Mouse (Mus musculus): Measurements from ENCODE around the gene Uxt.

Gene Uxt

DNA sequence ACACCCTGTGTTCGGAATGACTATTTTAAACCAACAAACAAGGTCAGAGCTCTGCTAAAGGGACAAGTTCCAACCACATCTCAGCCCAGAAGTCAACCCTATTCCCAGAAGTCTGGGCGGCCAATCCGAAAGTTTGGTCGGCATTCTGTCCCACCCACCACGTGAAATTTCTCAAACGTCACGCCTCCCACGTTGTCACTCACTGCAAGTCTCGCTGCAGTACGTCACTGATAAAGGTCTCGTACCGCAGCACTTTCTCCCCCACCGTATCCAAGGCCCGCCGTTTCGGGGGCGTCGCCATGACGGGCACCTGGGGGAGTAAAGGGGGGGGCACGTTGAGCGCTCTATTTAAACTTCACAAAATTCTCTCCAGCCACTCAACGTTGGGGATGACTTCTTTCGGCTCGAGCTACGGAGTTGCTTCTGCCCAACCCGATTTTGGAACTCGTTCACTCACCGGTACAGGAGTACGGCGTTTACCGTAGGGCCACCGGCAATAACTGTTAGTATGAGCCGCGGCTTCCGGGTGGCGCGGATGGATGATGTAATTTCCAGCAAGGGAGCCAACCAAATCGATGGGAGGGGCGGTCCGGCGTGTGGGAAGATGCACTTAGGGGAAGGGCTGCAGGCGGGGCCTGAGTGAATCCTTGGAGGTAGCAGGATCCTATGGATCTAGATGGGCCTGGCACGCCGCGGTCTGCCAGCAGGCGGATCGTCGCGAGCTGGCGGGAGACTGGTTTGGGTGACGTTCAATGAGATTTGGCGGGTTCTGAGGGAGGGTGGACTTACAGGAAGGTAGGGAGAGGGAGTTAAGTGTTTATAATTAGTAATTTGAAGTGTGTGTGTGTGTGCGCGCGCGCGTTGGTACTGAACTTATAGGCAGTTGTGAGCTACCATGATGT, at the start of gene Uxt:
TSS of gene Uxt (minus strand) at position 541 of the 902 bp plus-strand sequence.
- peak; percentile 75 for DNase-seq (ENCODE audit: low spot score)

- no peak for DNase-seq (ENCODE audit: low spot score)
Observed at GRCm38 (mm10) chrX:20980901-20981300, 19.1 kb upstream of the Uxt start.

DNA sequence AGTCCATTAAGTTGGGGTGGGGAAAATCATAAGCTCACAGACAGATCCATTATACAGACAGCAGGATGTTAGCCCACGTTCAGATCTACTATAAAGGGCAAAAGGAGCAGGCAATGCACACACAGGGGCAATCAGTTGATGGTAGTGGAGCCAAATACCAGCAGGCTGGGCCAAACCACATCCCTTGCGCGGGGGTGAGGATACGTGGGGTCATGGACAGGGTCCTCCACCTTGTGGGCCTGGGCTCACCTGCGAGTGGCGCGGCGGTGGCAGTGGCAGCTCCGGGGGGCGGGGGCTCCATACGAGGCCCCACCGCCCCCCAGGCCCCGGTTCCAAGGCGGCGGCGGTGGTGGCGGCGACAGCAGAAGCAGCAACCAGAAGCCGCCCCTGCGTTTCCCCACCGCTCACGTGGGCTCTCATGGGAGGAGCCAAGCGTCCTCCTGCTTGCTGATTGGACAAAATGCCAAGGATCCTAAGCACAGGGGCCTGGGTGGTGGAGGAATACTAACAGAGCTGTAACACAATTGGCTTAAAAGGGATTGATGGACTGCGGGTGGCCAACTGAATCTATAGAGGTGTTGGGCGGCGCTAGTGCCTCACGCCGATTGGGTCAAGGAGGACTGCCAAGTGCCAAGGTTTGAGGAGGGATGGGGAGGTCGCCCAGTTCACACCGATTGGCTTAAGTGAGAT, 11.5 kb downstream of the Uxt start, which contains the start of gene Elk1:
TSS of gene Elk1 (minus strand) at position 418 of the 690 bp plus-strand sequence.
- peak; percentile 68 for DNase-seq (ENCODE audit: low spot score)

GRCm38 (mm10) chrX:20946055-20946454, 15.8 kb downstream of the Uxt start:
- DNase-seq (ENCODE audit: low spot score) = peak; percentile 49

- DNase-seq (ENCODE audit: low spot score) = no peak
Observed at GRCm38 (mm10) chrX:20931963-20932362, 29.9 kb downstream of the Uxt start.

GRCm38 (mm10) chrX:20931364-20931763, 30.5 kb downstream of the Uxt start, which contains the start of gene Cfp:
TSS of gene Cfp (minus strand) at chrX:20931555.
- DNase-seq (ENCODE audit: low spot score) = no peak

GRCm38 (mm10) chrX:20929859-20930258, 32.0 kb downstream of the Uxt start:
- no peak for DNase-seq (ENCODE audit: low spot score)

GRCm38 (mm10) chrX:20924976-20925375, 36.8 kb downstream of the Uxt start:
- no peak for DNase-seq (ENCODE audit: low spot score)

DNA sequence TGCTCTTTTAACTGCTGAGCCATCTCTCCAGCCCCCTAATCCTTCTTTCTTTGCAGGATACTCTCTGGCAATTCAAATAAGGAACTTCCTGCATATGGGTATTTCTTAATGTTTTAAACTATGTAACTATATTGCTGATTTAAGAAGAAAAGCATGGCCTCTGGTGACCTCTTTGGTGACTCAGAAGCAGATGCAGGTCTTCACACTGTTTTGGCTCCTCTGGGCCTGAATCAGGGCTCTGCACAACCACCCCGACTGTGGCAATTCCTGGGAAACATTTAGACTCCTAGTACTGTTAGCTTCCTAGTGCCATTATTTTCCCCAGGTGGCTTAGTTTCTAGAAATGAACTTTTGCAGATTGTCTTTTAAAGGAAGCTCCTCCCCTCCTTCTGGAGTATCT, 38.3 kb downstream of the Uxt start:
- no peak for DNase-seq (ENCODE audit: low spot score)

GRCm38 (mm10) chrX:20921366-20921765, 40.5 kb downstream of the Uxt start:
- DNase-seq (ENCODE audit: low spot score) = no peak

GRCm38 (mm10) chrX:20920844-20921364, 40.9 kb downstream of the Uxt start, which contains the start of gene Syn1:
TSS of gene Syn1 (minus strand) at chrX:20921004.
- DNase-seq (ENCODE audit: low spot score) = peak; percentile 57

GRCm38 (mm10) chrX:20920249-20920843, 41.5 kb downstream of the Uxt start:
- DNase-seq (ENCODE audit: low spot score) = no peak

DNA sequence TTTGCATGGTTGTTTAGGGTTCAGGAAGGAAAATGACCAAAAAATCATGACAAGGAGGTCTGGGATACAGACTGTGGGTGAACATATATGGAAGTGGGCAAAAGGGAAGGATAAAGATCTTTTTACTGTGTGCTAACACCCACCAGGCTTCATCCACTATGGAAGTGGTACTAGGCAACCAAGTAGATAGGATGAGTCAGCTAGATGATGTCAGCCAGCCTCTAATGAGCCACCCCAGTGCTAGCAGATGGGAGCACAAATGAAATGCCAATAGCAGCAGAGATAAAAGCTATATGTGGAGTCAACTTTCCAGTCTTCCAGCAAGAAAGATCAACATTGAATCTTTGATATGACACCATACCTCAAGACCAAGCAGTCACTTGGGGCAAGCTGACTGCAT, 46.7 kb downstream of the Uxt start:
- no peak for DNase-seq (ENCODE audit: low spot score)

DNA sequence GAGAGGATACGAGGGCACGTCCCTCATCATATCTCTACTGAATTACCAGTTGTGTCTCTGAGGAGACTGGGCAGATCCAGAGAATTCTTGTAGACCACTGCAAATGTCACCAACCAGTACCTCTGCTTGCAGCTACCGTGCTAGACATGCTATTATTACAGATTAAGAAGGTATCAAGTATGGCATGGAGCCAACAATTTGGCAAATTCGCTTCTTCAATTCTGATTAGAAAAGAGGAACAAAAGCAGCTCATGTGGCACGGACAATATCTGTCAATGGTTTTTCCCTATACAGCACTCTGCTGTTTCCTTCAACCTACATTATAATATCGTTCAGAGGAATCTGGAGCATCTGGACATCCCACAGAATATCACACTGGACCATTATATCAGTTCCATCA, 48.1 kb downstream of the Uxt start:
- no peak for DNase-seq (ENCODE audit: low spot score)

DNA sequence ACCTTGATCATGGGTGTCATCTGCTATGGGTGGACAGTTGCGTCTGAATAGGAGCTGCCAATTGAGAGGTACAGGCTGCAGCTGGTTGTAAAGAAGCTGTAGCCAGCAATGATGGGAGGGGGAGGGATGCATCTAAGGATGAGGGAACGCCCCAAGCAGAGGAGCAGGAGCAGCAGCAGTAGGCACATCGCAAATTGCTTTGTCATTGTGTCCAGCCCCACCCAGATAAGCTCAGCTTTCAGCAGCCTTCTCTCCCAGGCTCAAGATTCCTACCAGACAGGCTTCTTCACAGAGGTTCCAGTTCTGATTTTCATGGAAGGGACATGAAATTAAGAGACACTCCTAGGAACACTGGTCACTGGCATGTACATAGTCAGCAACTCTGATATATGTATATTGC, 51.7 kb downstream of the Uxt start:
- DNase-seq (ENCODE audit: low spot score) = no peak
